Mouse (Mus musculus): Measurements from ENCODE around the gene Syn3. TPM values are rescaled to one million over a fixed set of nuclear protein-coding genes. Genes with fewer than 3 reads are reported as not detected.

The Syn3 gene
- polyA plus RNA-seq, 1 experiment from 2014 or later = 4.0 TPM

DNA sequence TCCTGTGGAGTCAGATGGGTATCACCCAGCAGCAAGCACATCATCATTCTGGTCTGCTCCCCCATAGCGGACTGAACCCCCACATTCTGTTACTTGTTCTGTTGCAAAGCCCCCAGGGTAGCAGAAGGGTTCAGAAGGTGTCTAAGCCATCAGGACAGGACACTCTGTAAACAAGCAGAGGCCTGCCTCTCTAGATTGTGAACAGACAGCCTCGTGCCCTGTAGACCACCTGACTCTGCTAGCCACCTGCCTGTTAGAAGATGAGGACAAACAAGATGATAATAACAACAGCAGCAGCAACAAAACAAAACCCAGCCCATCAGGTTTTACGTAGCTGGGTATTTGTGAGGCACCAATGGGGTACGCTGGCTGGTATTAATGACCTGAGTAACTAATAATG lies 156.5 kb downstream of the Syn3 start:
- Histone ChIP-seq H3K9me3 (replicated peaks; ENCODE audit: control insufficient read depth, low read length) (no peaks in the 10 kb centered on the region), H3K4me1 (ENCODE audit: control insufficient read depth, insufficient read depth, low read length) (peaks cover 59% of the 10 kb centered on the region), H3K4me2 (ENCODE audit: low read depth, low read length) (no peak overlapping the region), H3K4me3 (replicated peaks; ENCODE audit: low read length) (no peak overlapping the region), H3K27me3 (ENCODE audit: control insufficient read depth, insufficient read depth, low read length) (no peaks in the 10 kb centered on the region), H3K27ac (ENCODE audit: low read length) (peak overlapping the region; percentile 44), H3K36me3 (ENCODE audit: control insufficient read depth, insufficient read depth, low read length) (no peaks in the 10 kb centered on the region), H3K9ac (ENCODE audit: low read length) (peak overlapping the region; percentile 15; the same call in 1 of the 2 replicates)
- WGBS = 80% methylated on average over 4 of the region's 4 CpGs
- ATAC-seq (ENCODE audit: insufficient read depth, low FRiP score) = no peak

- H3K4me1 ChIP-seq (ENCODE audit: control insufficient read depth, insufficient read depth, low read length) = peaks cover 64% of the 10 kb centered on the region
- H3K27ac ChIP-seq (ENCODE audit: low read length) = peak overlapping the region; percentile 44; the same call in 1 of the 2 replicates
- no peak overlapping the region for H3K9ac ChIP-seq (ENCODE audit: low read length)
- 48% methylated on average over 8 of the region's 8 CpGs for WGBS
- no peaks in the 10 kb centered on the region for H3K27me3 ChIP-seq (ENCODE audit: control insufficient read depth, insufficient read depth, low read length)
- ATAC-seq (ENCODE audit: insufficient read depth, low FRiP score) = peak; percentile 11; the same call in 1 of the 2 replicates
- H3K36me3 ChIP-seq (ENCODE audit: control insufficient read depth, insufficient read depth, low read length) = no peaks in the 10 kb centered on the region
- no peaks in the 10 kb centered on the region for H3K9me3 ChIP-seq (replicated peaks; ENCODE audit: control insufficient read depth, low read length)
- no peak overlapping the region for H3K4me3 ChIP-seq (replicated peaks; ENCODE audit: low read length)
- no peak overlapping the region for H3K4me2 ChIP-seq (ENCODE audit: low read depth, low read length)
Measured at GRCm38 (mm10) chr10:86341589-86341988, 157.1 kb downstream of the Syn3 start.

GRCm38 (mm10) chr10:86340991-86341527 lies 157.6 kb downstream of the Syn3 start:
- no peak for ATAC-seq (ENCODE audit: insufficient read depth, low FRiP score)
- Histone ChIP-seq H3K27ac (ENCODE audit: low read length) (peak overlapping the region; percentile 34; the same call in 1 of the 2 replicates), H3K4me3 (replicated peaks; ENCODE audit: low read length) (no peak overlapping the region), H3K9me3 (replicated peaks; ENCODE audit: control insufficient read depth, low read length) (no peaks in the 10 kb centered on the region), H3K4me1 (ENCODE audit: control insufficient read depth, insufficient read depth, low read length) (peaks cover 64% of the 10 kb centered on the region), H3K36me3 (ENCODE audit: control insufficient read depth, insufficient read depth, low read length) (no peaks in the 10 kb centered on the region), H3K27me3 (ENCODE audit: control insufficient read depth, insufficient read depth, low read length) (no peaks in the 10 kb centered on the region), H3K4me2 (ENCODE audit: low read depth, low read length) (no peak overlapping the region), H3K9ac (ENCODE audit: low read length) (peak overlapping the region; percentile 29; the same call in 1 of the 2 replicates)
- 76% methylated on average over 3 of the region's 3 CpGs for WGBS

- Histone ChIP-seq H3K27ac (ENCODE audit: low read length) (peak overlapping the region; percentile 95; the same call in 1 of the 2 replicates), H3K4me3 (replicated peaks; ENCODE audit: low read length) (no peak overlapping the region), H3K9me3 (replicated peaks; ENCODE audit: control insufficient read depth, low read length) (no peaks in the 10 kb centered on the region), H3K9ac (ENCODE audit: low read length) (no peak overlapping the region), H3K27me3 (ENCODE audit: control insufficient read depth, insufficient read depth, low read length) (no peaks in the 10 kb centered on the region), H3K36me3 (ENCODE audit: control insufficient read depth, insufficient read depth, low read length) (no peaks in the 10 kb centered on the region), H3K4me1 (ENCODE audit: control insufficient read depth, insufficient read depth, low read length) (peaks cover 64% of the 10 kb centered on the region), H3K4me2 (ENCODE audit: low read depth, low read length) (no peak overlapping the region)
- 72% methylated on average over 7 of the region's 7 CpGs for WGBS
- ATAC-seq (ENCODE audit: insufficient read depth, low FRiP score) = no peak
Measured at GRCm38 (mm10) chr10:86340421-86340820, 158.3 kb downstream of the Syn3 start.

- no peak overlapping the region for H3K4me3 ChIP-seq (replicated peaks; ENCODE audit: low read length)
- peak overlapping the region; percentile 95 for H3K27ac ChIP-seq (ENCODE audit: low read length)
- no peaks in the 10 kb centered on the region for H3K36me3 ChIP-seq (ENCODE audit: control insufficient read depth, insufficient read depth, low read length)
- H3K9me3 ChIP-seq (replicated peaks; ENCODE audit: control insufficient read depth, low read length) = no peaks in the 10 kb centered on the region
- H3K4me1 ChIP-seq (ENCODE audit: control insufficient read depth, insufficient read depth, low read length) = peaks cover 67% of the 10 kb centered on the region
- H3K9ac ChIP-seq (ENCODE audit: low read length) = peak overlapping the region; percentile 2; the same call in 1 of the 2 replicates
- WGBS = 31% methylated on average over 2 of the region's 2 CpGs
- H3K27me3 ChIP-seq (ENCODE audit: control insufficient read depth, insufficient read depth, low read length) = no peaks in the 10 kb centered on the region
- ATAC-seq (ENCODE audit: insufficient read depth, low FRiP score) = peak; percentile 84
- peak overlapping the region; percentile 12; the same call in 1 of the 2 replicates for H3K4me2 ChIP-seq (ENCODE audit: low read depth, low read length)
Measured at GRCm38 (mm10) chr10:86339649-86340379, 158.9 kb downstream of the Syn3 start.

DNA sequence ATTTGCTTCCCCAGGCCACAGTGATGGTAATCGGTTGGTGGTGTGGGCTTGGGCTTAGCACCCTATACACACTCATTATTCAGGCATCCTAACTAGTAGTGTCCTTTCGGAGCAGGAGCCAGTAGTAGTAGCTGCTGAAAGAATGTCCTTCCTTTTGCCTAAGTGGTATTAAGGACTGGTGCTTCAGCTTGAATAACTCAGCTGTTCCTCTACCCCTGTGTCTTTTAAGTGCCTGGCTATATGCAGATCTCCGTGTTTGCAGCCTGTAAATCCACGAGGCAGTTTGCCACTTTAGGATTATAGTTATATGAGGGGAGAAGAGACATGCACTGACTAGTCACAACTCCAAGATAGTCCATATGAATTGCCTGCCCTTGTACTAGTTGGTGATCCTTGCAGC lies 159.6 kb downstream of the Syn3 start:
- no peak for ATAC-seq (ENCODE audit: insufficient read depth, low FRiP score)
- 70% methylated on average over 4 of the region's 4 CpGs for WGBS
- no peaks in the 10 kb centered on the region for H3K36me3 ChIP-seq (ENCODE audit: control insufficient read depth, insufficient read depth, low read length)
- H3K27ac ChIP-seq (ENCODE audit: low read length) = peak overlapping the region; percentile 95
- no peaks in the 10 kb centered on the region for H3K27me3 ChIP-seq (ENCODE audit: control insufficient read depth, insufficient read depth, low read length)
- no peaks in the 10 kb centered on the region for H3K9me3 ChIP-seq (replicated peaks; ENCODE audit: control insufficient read depth, low read length)
- no peak overlapping the region for H3K9ac ChIP-seq (ENCODE audit: low read length)
- no peak overlapping the region for H3K4me2 ChIP-seq (ENCODE audit: low read depth, low read length)
- H3K4me1 ChIP-seq (ENCODE audit: control insufficient read depth, insufficient read depth, low read length) = peaks cover 74% of the 10 kb centered on the region
- H3K4me3 ChIP-seq (replicated peaks; ENCODE audit: low read length) = no peak overlapping the region

DNA sequence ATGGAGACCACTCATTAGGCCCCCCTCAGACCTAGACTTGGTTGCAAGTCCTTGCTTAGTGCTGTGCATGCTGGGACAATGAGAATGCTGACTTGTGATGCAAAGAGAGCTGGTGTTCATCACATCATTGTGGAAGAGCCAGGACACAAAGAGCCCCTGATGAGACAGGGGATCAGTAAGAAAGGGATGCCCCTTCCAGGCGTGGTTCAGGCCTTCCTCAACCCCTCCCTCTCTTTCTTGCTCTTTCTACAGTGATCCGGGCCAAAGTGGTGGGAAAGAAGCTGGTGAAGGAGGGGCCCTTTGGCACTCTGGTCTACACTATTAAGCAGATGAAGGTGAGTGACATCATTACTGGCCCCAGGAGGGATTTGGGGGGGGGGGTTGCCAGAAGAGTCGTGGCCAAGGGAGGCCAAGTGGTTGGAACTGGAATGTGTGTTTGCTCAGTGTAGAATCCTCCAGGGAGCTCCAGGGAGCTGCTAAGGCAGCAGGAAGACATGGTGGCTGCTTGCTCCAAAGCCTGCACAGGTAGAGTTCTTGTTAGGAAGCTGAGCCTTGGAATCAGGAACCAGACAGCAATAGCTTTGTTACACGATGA lies 160.5 kb downstream of the Syn3 start:
- Histone ChIP-seq H3K4me1 (ENCODE audit: control insufficient read depth, insufficient read depth, low read length) (peaks cover 78% of the 10 kb centered on the region), H3K9ac (ENCODE audit: low read length) (no peak overlapping the region), H3K27ac (ENCODE audit: low read length) (peak overlapping the region; percentile 95; the same call in 1 of the 2 replicates), H3K36me3 (ENCODE audit: control insufficient read depth, insufficient read depth, low read length) (no peaks in the 10 kb centered on the region), H3K4me2 (ENCODE audit: low read depth, low read length) (no peak overlapping the region), H3K9me3 (replicated peaks; ENCODE audit: control insufficient read depth, low read length) (no peaks in the 10 kb centered on the region), H3K4me3 (replicated peaks; ENCODE audit: low read length) (no peak overlapping the region), H3K27me3 (ENCODE audit: control insufficient read depth, insufficient read depth, low read length) (no peaks in the 10 kb centered on the region)
- no peak for ATAC-seq (ENCODE audit: insufficient read depth, low FRiP score)
- WGBS = 65% methylated on average over 4 of the region's 4 CpGs

DNA sequence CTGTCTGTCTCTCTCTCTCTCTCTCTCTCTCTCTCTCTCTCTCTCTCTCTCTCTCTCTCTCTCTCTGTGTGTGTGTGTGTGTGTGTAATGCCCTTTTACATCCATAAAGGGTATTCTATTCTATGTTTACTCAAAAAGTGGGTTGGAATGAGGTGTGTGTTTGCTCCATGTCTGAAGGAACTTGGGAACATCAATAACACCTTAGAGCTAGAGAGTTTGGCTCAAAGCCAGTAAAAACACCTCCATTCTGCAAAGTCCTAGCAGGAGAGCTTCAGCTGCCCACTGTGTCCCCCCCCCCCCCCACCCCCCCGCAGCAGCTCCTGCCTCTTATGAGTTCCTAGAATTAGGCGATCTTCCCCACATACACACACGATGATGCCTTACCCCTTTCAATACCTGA lies 161.5 kb downstream of the Syn3 start:
- Histone ChIP-seq H3K4me2 (ENCODE audit: low read depth, low read length) (no peak overlapping the region), H3K36me3 (ENCODE audit: control insufficient read depth, insufficient read depth, low read length) (no peaks in the 10 kb centered on the region), H3K9ac (ENCODE audit: low read length) (no peak overlapping the region), H3K27ac (ENCODE audit: low read length) (no peak overlapping the region; the same call in 1 of the 2 replicates), H3K4me1 (ENCODE audit: control insufficient read depth, insufficient read depth, low read length) (peaks cover 83% of the 10 kb centered on the region), H3K4me3 (replicated peaks; ENCODE audit: low read length) (no peak overlapping the region), H3K9me3 (replicated peaks; ENCODE audit: control insufficient read depth, low read length) (no peaks in the 10 kb centered on the region), H3K27me3 (ENCODE audit: control insufficient read depth, insufficient read depth, low read length) (no peaks in the 10 kb centered on the region)
- 29% methylated on average over 3 of the region's 3 CpGs for WGBS
- ATAC-seq (ENCODE audit: insufficient read depth, low FRiP score) = 0 out of 2 replicates have a peak, but pooled peaks have one; percentile 4

GRCm38 (mm10) chr10:86336506-86336905 lies 162.2 kb downstream of the Syn3 start:
- Histone ChIP-seq H3K36me3 (ENCODE audit: control insufficient read depth, insufficient read depth, low read length) (no peaks in the 10 kb centered on the region), H3K9me3 (replicated peaks; ENCODE audit: control insufficient read depth, low read length) (no peaks in the 10 kb centered on the region), H3K9ac (ENCODE audit: low read length) (no peak overlapping the region), H3K27ac (ENCODE audit: low read length) (no peak overlapping the region), H3K27me3 (ENCODE audit: control insufficient read depth, insufficient read depth, low read length) (no peaks in the 10 kb centered on the region), H3K4me3 (replicated peaks; ENCODE audit: low read length) (no peak overlapping the region), H3K4me1 (ENCODE audit: control insufficient read depth, insufficient read depth, low read length) (peaks cover 81% of the 10 kb centered on the region), H3K4me2 (ENCODE audit: low read depth, low read length) (no peak overlapping the region)
- no peak for ATAC-seq (ENCODE audit: insufficient read depth, low FRiP score)
- 30% methylated on average over 1 of the region's 1 CpGs for WGBS

Measured in stomach, embryonic 16.5 days (tissue).